Mouse (Mus musculus) spleen, embryonic (tissue): Measurements from ENCODE around the gene 4930558C23Rik.
"Not testable (repeated sequence)": the region's sequence is repeated elsewhere in the genome, so short reads cannot be mapped to it uniquely, and the experiment has no call there.

Source experiments
- CTCF ChIA-PET: fragments of 350-600 bp; sonication (Branson Sonifier 250); formaldehyde crosslinking; loops from one replicate; lab custom pipeline; 2022; lab: Charles Lee

Gene 4930558C23Rik

GRCm38 (mm10) chr3:95385401-95386075 is 17.1 kb downstream of the 4930558C23Rik start:
- CTCF ChIA-PET = no interaction called here

GRCm38 (mm10) chr3:95373208-95373607 is 29.4 kb downstream of the 4930558C23Rik start:
- CTCF ChIA-PET = no interaction called here

- CTCF ChIA-PET = no interaction called here
Measured at GRCm38 (mm10) chr3:95370101-95370500, 32.5 kb downstream of the 4930558C23Rik start.

GRCm38 (mm10) chr3:95360276-95360675 is 42.4 kb downstream of the 4930558C23Rik start:
- CTCF ChIA-PET = not testable (repeated sequence)

- CTCF ChIA-PET = no interaction called here
Measured at GRCm38 (mm10) chr3:95357746-95358145, 44.9 kb downstream of the 4930558C23Rik start.

GRCm38 (mm10) chr3:95356701-95357449 is 45.8 kb downstream of the 4930558C23Rik start, which contains the start of gene Setdb1:
TSS of gene Setdb1 (minus strand) at chr3:95357202.
- CTCF ChIA-PET = not testable (repeated sequence)

GRCm38 (mm10) chr3:95355911-95356544 is 46.6 kb downstream of the 4930558C23Rik start:
- CTCF ChIA-PET = not testable (repeated sequence)

GRCm38 (mm10) chr3:95349491-95349890 is 53.1 kb downstream of the 4930558C23Rik start:
- CTCF ChIA-PET = interaction anchor here (1.4 kb wide), 1 partner anchor 102 kb away, joined by 4 read pairs; no protein-coding TSS in a partner anchor

- CTCF ChIA-PET = interaction anchor here (0.6 kb wide), 1 partner anchor 138 kb away, joined by 3 read pairs; no protein-coding TSS in a partner anchor
Measured at GRCm38 (mm10) chr3:95348343-95348742, 54.3 kb downstream of the 4930558C23Rik start.

- CTCF ChIA-PET = no interaction called here
Measured at GRCm38 (mm10) chr3:95346454-95346853, 56.2 kb downstream of the 4930558C23Rik start.

- CTCF ChIA-PET = not testable (repeated sequence)
Measured at GRCm38 (mm10) chr3:95343356-95344000, 59.2 kb downstream of the 4930558C23Rik start.

GRCm38 (mm10) chr3:95338251-95338650 is 64.4 kb downstream of the 4930558C23Rik start:
- CTCF ChIA-PET = no interaction called here

GRCm38 (mm10) chr3:95337345-95337744 is 65.3 kb downstream of the 4930558C23Rik start:
- CTCF ChIA-PET = no interaction called here
